Comparison of ENCODE assay signal across 8 mouse cellular contexts in the genomic region with DNA sequence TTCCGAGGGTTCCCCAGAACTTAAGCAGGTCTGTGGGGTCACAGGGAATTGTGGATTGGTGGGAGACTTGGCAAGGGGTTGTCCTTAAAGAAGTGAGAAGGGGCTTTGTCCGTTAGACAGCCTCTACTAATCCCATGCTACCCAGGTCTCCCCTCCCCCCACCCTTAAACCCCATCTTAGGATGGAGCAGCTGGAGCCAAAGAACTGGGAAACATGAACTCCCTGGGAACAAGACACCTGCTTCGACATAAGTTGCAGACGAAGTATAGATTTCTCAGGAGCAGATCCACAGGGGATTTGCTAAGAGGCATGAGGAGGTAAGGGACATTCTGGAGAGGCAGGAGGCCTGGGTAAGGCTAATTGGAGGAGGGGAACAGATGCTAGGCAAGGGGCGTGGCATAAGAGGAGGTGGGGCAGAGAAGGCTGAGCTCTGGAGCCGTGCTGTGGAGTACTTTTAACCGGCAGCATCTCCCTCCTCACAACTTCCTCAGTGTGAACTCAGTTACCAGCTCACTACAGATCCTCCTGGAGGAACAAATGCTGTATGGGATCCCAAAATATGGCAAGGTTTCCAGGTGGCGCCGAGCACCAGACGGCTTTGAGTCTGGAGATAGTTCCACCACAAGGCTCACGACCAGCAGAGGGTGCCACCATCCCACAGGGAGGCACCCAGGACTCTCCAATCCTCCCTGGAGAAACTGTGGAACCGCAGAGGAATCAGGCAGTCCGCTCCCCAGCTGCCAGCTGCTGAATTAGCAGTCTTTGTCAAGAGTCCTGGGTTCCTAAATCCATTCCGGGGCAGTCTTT. TPM values are rescaled to one million over a fixed set of nuclear protein-coding genes. Genes with fewer than 3 reads are reported as not detected.
DNase-seq lines count a peak whose midpoint lies in the region; ATAC-seq and TF ChIP-seq lines count a peak whose summit lies in the region.

No protein-coding gene starts in this region.

- H3K9me3 ChIP-seq in heart, embryonic 12.5 days (replicated peaks): no peaks in the 10 kb centered on the region

- 0 out of 2 replicates have a peak, but pooled peaks have one; percentile 27 for ATAC-seq in heart, embryonic 12.5 days (ENCODE audit: insufficient number of reproducible peaks, low FRiP score)

- no peaks in the 10 kb centered on the region for H3K79me2 ChIP-seq in liver, adult 2 months (ENCODE audit: control insufficient read depth, insufficient read depth, low read length)

- 2% methylated on average over 14 of the region's 14 CpGs for WGBS in heart, embryonic 12.5 days
- 8% methylated on average over 14 of the region's 14 CpGs for WGBS in liver, adult 2 months

- H3K36me3 ChIP-seq in heart, embryonic 12.5 days: no peaks in the 10 kb centered on the region
- H3K36me3 ChIP-seq in liver, adult 2 months (ENCODE audit: control insufficient read depth, insufficient read depth, low read length): no peaks in the 10 kb centered on the region

- peak overlapping the region; percentile 66 for H3K4me2 ChIP-seq in heart, embryonic 12.5 days

- peak; percentile 23 for TF ChIP-seq POLR2A in embryonic fibroblast, embryonic 13.5 days (IDR thresholded peaks at IDR 0.05; ENCODE audit: low read depth, low read length)
- no peak for TF ChIP-seq POLR2A in liver, adult 2 months (IDR thresholded peaks at IDR 0.05; ENCODE audit: extremely low read depth, insufficient read depth, low read length)

- peaks cover 23% of the 10 kb centered on the region for H3K27me3 ChIP-seq in heart, embryonic 12.5 days (replicated peaks)
- H3K27me3 ChIP-seq in liver, adult 2 months (ENCODE audit: control insufficient read depth, insufficient read depth, low read length): peaks cover 5% of the 10 kb centered on the region; the same call in 1 of the 2 replicates

- peak; percentile 86 for TF ChIP-seq CTCF in embryonic fibroblast, embryonic 13.5 days (IDR thresholded peaks at IDR 0.05; ENCODE audit: borderline replicate concordance, insufficient read depth, low read length)
- TF ChIP-seq CTCF in liver, adult 2 months (IDR thresholded peaks at IDR 0.05; ENCODE audit: low read depth, low read length): peak; percentile 94

- peak overlapping the region; percentile 66 for H3K27ac ChIP-seq in embryonic fibroblast, embryonic 13.5 days (ENCODE audit: insufficient read depth, low read length)
- H3K27ac ChIP-seq in heart, embryonic 12.5 days (ENCODE audit: poor library complexity, severe bottlenecking): no peak overlapping the region
- no peak overlapping the region for H3K27ac ChIP-seq in liver, adult 2 months (replicated peaks; ENCODE audit: insufficient read depth, low read depth, low read length)

- H3K4me3 ChIP-seq in embryonic fibroblast, embryonic 13.5 days (ENCODE audit: insufficient read depth, low read length): peak overlapping the region; percentile 17; the same call in 1 of the 2 replicates
- peak overlapping the region; percentile 35 for H3K4me3 ChIP-seq in heart, embryonic 12.5 days
- H3K4me3 ChIP-seq in liver, adult 2 months (ENCODE audit: insufficient read depth, low read depth, low read length): no peak overlapping the region

- DNase-seq in spleen, adult 18-20 months: peak; percentile 46 to 78
- no peak for DNase-seq in spleen, adult 12 weeks (ENCODE audit: low spot score)
- DNase-seq in kidney, postnatal 10 days: peak; percentile 96
- peak; percentile 63 for DNase-seq in liver, adult 2 months (ENCODE audit: extremely low read depth, low read depth, low spot score)
- peak; percentile 65 for DNase-seq in naive thymus-derived CD4-positive, alpha-beta T cell, adult 2 months (ENCODE audit: low read depth)
- DNase-seq in telencephalon, adult 2 months (ENCODE audit: low read depth, low spot score): peak; percentile 82

- H3K4me1 ChIP-seq in embryonic fibroblast, embryonic 13.5 days (ENCODE audit: control insufficient read depth, insufficient read depth, low read length): peaks cover 8% of the 10 kb centered on the region
- H3K4me1 ChIP-seq in heart, embryonic 12.5 days (replicated peaks): peaks cover 27% of the 10 kb centered on the region
- H3K4me1 ChIP-seq in liver, adult 2 months (ENCODE audit: control insufficient read depth, insufficient read depth, low read length): no peaks in the 10 kb centered on the region

- H3K9ac ChIP-seq in heart, embryonic 12.5 days: peak overlapping the region; percentile 17; the same call in 1 of the 2 replicates
- no peak overlapping the region for H3K9ac ChIP-seq in liver, adult 2 months (ENCODE audit: low read depth, low read length)

RNA-seq across cellular contexts. Expression of a gene that starts 2.5 kb away (rescaled TPM):
- polyA plus RNA-seq in embryonic fibroblast, embryonic 13.5 days (2011; ENCODE audit: insufficient read length, low read depth, missing spikeins): 9.0 and 9.3 TPM in 2 replicates
- polyA plus RNA-seq in heart, embryonic 12.5 days (2016; fragmentation: Nextera tagmentation; extraction: Ambion mirVana): 6.6 and 7.3 TPM in 2 replicates
- total RNA-seq in liver, adult 2 months (2014; rRNA removed): 0.92 and 1.5 TPM in 2 replicates
- polyA plus RNA-seq in liver, adult 2 months (2012; rRNA removed): 1.2 and 1.5 TPM in 2 replicates

RNA-seq across cellular contexts. Expression of a gene that starts 32.6 kb away (rescaled TPM):
- 60.9 and 68.2 TPM in 2 replicates for polyA plus RNA-seq in embryonic fibroblast, embryonic 13.5 days (2011; ENCODE audit: insufficient read length, low read depth, missing spikeins)
- 14.4 and 17.4 TPM in 2 replicates for polyA plus RNA-seq in heart, embryonic 12.5 days (2016; fragmentation: Nextera tagmentation; extraction: Ambion mirVana)
- 0.18 and 0.60 TPM in 2 replicates for total RNA-seq in liver, adult 2 months (2014; rRNA removed)
- 0.70 and 0.89 TPM in 2 replicates for polyA plus RNA-seq in liver, adult 2 months (2012; rRNA removed)

RNA-seq across cellular contexts. Expression of a gene that starts 47.6 kb away (rescaled TPM):
- 8.8 and 9.7 TPM in 2 replicates for polyA plus RNA-seq in embryonic fibroblast, embryonic 13.5 days (2011; ENCODE audit: insufficient read length, low read depth, missing spikeins)
- 6.8 TPM in 2 replicates for polyA plus RNA-seq in heart, embryonic 12.5 days (2016; fragmentation: Nextera tagmentation; extraction: Ambion mirVana)
- 4.5 and 5.0 TPM in 2 replicates for total RNA-seq in liver, adult 2 months (2014; rRNA removed)
- polyA plus RNA-seq in liver, adult 2 months (2012; rRNA removed): 9.4 and 9.6 TPM in 2 replicates
